Mouse (Mus musculus) heart, adult 2 months (tissue): ENCODE measurements around the gene Gm10803.

ENCODE experiments used
- CTCF ChIP-seq: fragments of 200-600 bp; IDR thresholded peaks from 2 replicates; pipeline ENCODE4 v1.8.1; 2022; ENCODE audit warnings: antibody characterized with exemption, mild to moderate bottlenecking, moderate library complexity
- POLR2A ChIP-seq: fragments of 200-500 bp; IDR thresholded peaks from 2 replicates; pipeline ENCODE4 v1.6.1; 2011; ENCODE audit warnings: mild to moderate bottlenecking, low read depth, low read length, control low read depth; ENCODE audit not compliant: insufficient read depth

- TF ChIP-seq CTCF (no peak), POLR2A (no peak)
Observed at GRCm38 (mm10) chr2:93585821-93586220, 25.5 kb downstream of the Gm10803 start.
